Mouse (Mus musculus): ENCODE data around the gene Cst7.
"Not testable (repeated sequence)": the region's sequence is repeated elsewhere in the genome, so short reads cannot be mapped to it uniquely, and the experiment has no call there.

Gene Cst7

DNA sequence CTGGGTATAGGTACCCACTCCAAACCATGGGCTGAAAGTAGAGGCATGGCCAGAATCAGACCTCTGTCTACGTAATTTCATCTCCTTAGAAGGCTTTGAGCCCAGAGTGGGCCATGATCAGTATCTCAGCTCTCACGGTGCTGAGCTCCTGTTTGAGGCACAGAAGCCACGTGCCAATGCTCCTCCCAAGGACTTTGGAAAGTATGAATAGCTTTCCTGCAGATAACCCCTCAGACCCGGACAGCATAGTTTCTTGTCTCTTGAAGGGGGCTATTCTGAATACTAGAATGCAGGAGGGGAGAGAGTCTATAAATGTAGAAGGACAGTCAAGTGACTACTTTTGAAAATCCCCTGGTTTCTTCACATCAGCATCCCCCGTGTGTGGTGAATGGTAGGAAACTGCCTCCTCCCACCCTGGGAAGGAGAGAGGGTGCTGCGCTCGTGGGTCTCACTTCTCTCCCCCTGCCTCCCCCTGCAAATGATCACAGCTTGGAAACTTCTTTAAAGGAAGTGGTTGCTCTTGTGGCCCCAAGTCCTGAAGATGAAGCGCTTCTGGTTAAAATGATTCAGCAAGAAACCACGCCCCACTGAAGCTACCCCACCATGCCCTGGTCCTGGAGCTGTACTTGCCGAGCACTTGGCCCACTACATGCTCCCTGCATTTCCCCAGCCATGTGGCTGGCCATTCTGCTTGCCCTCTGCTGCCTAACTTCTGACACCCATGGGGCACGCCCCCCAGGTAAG is at the start of gene Cst7:
Gene Cst7, plus strand, starts transcription at position 569 of the 744 bp plus-strand sequence.
- in situ Hi-C loops (cut with MboI, MseI): loop anchor here (5.0 kb wide), 1 partner anchor 102 kb away; no protein-coding TSS in a partner anchor

DNA sequence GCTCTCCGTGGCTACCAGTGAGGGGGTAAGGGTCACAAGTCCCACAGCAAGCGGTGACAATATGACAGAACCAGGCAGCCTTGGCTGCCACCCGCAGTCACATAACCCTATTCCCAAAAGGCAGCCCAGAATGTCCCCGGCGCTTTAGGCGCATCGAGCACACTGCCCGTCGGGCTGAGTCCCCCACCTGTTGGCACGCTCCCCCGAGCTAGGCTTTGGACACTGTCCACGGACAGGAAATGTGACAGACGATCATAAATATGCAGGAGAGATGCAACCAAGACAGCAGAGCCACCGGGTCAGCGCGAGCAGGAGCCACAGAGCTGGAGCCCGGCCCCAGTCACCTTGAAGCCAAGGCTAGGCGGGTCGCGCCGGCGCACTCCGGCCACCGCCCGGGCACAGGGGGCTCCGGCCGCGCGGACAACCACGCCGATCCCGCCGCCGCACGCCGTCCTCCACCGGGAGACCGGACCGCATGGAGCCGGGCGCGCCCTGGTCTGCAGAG is 44.5 kb upstream of the Cst7 start:
- in situ Hi-C loops (cut with MboI, MseI): no loop called here

GRCm38 (mm10) chr2:150549576-150549975 is 20.6 kb upstream of the Cst7 start:
- in situ Hi-C loops (cut with MboI, MseI): not testable (repeated sequence)

DNA sequence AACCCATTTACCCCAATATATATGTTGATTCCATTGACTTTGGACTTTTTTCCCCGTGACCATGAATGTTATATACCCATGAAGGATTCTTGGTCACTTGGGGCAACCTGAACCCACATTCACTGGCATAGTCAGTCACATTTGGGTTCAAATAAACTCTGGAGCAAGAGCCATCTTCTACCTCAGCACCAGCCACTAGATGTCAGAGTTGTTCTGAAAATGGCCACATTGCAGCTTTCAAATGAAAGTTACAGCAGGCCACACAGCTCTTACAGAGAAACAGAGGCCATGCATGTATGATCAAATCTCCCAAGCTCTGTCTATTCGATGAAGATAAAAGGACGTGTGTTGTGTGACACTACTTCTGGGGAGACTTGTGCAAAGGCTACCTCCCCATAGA is 11.6 kb upstream of the Cst7 start:
- in situ Hi-C loops (cut with MboI, MseI): no loop called here

- in situ Hi-C loops (cut with MboI, MseI): loop anchor here (5.0 kb wide), 1 partner anchor 105 kb away; no protein-coding TSS in a partner anchor
Measured at GRCm38 (mm10) chr2:150567051-150567450, 3.2 kb upstream of the Cst7 start.

GRCm38 (mm10) chr2:150570761-150571160 is 546 bp downstream of the Cst7 start:
- in situ Hi-C loops (cut with MboI, MseI): no loop called here

GRCm38 (mm10) chr2:150572463-150572862 is 2.2 kb downstream of the Cst7 start:
- in situ Hi-C loops (cut with MboI, MseI): no loop called here

- in situ Hi-C loops (cut with MboI, MseI): no loop called here
Measured at GRCm38 (mm10) chr2:150576256-150576655, 6.0 kb downstream of the Cst7 start.

DNA sequence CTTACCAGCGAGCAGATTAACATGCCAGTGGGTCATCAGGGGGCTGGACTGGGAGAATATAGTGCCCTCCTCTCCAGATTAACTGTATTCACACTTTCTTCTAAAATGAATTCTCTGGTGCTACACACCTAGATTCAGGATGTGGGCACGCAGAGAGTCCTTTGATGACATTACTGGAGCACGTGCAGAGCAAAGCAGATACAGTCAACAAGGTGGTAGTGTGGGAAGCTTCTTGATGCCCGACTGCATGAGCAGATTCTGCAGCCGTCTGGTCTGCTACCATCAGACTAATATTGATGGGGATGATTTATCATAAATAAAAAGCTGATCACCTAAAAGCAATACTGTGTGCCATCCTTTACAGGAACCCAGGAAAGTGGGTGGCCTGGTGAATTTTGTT is 8.4 kb downstream of the Cst7 start:
- in situ Hi-C loops (cut with MboI, MseI): no loop called here

- in situ Hi-C loops (cut with MboI, MseI): no loop called here
Measured at GRCm38 (mm10) chr2:150579628-150580027, 9.4 kb downstream of the Cst7 start.

DNA sequence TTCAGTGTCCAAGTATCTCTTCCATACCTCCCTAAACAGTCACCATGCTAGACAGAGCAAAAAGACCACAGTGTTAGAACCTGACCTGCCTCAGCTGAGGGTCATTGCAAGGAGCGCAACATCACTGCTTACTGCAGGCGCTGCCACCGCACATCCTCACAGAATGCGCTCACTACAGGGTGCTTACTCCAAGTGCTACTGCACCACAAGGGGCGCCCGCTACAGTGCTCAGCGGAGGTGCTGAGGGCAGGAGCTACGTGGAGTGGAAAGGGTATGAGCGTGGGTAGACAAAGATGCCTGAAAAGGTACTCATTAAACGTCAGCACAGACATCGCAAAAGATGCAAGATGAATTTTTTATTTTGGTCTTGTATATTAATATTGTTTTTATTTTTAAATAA is 18.9 kb downstream of the Cst7 start:
- in situ Hi-C loops (cut with MboI, MseI): no loop called here

DNA sequence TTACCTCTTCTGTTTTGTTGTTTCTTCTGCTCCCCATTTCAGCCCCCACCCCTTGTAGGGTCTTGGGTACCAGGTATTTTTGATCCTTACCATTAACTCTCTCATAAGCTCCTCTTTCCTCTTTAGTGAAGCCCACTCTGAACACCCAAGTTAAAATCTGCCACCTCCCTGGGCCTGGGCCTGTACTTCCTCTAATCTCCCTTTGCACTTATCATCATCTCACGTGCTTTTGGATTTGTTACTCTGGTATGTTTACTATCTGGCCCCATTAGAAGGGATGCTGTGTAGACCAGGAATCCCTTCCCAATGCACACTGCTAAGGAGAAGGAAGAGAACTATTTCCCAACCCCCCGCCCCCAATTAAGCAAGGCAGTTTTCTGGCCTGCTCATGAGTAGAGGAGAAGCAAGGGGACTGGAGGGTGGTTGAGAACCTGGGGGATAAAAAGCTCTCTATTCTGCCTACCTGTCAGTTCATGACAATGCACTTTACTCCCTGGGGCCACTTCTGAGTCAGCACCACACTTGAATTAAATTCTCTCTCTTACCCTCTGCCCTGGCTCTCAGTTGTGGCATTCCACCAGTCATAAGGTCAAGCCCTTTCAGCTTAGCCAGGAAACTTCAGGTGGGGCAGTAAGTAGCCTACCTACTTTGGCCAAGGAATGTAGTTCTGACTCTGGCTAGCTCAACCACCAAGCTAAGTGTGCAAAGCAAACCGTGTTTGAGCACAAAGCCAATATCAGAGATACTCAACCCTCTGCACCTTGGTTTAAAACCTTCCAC is 25.4 kb downstream of the Cst7 start:
- in situ Hi-C loops (cut with MboI, MseI): no loop called here

GRCm38 (mm10) chr2:150600263-150600662 is 30.0 kb downstream of the Cst7 start:
- in situ Hi-C loops (cut with MboI, MseI): loop anchor here (5.0 kb wide), 1 partner anchor 152 kb away; no protein-coding TSS in a partner anchor

DNA sequence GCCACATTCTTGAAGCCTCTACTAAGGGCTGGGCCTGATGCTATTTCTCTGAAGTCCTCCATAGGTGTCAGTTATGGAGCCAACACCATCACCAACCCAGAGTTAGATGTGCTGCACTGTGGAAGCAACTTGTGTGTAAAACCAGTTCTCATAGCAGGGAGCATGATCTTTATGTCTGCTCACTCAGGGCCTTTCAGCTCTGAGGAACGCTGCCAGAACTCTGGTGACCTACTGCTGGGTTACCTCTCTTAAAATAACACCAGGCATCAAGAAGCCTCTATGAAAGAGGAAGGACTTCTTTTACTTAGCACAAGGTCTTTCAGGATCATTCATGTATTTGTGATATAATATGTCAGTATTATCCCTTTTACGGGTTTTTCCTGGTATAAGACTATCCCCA is 32.0 kb downstream of the Cst7 start:
- in situ Hi-C loops (cut with MboI, MseI): loop anchor here (5.0 kb wide), 1 partner anchor 150 kb away; no protein-coding TSS in a partner anchor

DNA sequence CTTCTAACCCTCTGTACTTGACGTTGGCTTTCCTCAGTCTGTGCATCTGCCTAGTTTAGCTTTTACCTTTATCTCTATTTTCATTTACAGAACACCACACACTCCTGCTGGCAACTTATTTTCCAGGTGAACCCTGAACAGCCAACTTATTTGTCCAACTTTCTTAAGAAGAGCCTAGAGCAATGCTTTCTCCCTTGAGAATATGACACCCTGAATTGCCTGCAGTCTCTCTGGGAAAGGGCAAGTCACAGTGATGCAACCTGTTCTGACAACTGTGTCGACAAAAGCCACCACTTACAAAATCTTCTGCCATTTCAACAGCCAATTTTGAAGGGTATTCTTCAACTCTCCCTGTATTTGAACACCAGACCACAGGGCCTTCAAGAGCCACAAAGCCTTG is 34.6 kb downstream of the Cst7 start:
- in situ Hi-C loops (cut with MboI, MseI): loop anchor here (5.0 kb wide), 1 partner anchor 147 kb away; no protein-coding TSS in a partner anchor

DNA sequence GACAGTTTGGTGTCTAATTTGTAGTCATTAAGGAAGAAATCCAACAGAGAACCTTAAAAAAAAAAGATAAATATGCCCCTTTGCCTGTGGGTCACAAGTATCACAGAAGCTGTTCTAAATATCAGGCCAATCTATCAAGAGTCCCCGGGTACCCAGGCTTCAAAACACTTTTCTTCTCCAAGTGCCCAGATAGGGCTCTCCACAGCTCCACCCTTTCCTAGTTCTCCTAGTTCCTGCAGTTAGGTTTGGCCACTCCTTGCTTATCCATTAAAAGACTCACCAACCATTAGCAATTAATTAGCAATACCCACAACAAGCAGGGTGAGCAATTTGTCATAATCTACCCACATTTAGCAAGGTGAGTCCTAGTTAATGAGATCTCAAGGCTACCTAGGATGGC is 36.9 kb downstream of the Cst7 start:
- in situ Hi-C loops (cut with MboI, MseI): no loop called here

- in situ Hi-C loops (cut with MboI, MseI): no loop called here
Measured at GRCm38 (mm10) chr2:150608087-150608799, 38.0 kb downstream of the Cst7 start, which contains the start of gene Apmap. Apmap (minus strand) TSS chr2:150608567.

GRCm38 (mm10) chr2:150608872-150609560 is 38.8 kb downstream of the Cst7 start:
- in situ Hi-C loops (cut with MboI, MseI): no loop called here

DNA sequence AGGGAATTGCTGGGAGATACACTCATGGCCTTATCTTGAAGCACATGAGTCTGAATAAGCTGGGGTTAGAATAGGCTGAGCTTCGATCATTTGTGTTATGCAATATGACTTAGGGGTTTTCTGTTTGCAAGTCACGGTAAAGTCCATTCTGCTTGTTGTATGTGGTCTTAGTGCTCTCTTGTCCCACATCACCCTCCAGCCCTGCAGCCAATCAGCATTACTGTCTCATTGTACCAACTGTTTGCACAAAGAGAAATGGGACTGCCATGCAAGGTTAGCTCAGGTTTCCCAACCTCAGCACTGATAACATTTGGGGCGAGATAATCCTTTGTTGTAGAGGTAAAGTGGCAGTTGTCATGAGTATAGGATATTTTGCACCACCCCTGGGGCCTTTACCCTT is 39.9 kb downstream of the Cst7 start:
- in situ Hi-C loops (cut with MboI, MseI): loop anchor here (5.0 kb wide), 1 partner anchor 62 kb away; no protein-coding TSS in a partner anchor

DNA sequence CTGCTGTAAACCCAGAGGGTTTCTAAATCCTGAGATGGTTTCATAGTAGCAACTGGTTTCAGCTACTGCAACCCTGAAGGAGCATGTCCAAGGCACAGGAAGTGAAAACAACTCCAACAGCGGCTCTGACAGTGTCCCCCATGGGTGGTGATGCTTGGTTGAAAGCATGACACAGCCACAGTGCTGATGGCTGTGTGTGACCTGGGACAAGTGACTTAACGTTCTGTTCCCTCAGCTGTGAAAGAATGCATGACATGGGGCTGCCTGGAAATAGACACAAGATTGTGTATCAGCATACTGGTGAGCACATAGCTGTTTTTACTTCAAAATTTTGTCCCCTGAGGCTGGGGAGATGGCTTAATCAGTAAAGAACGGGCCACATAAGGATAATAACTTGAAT is 51.5 kb downstream of the Cst7 start:
- in situ Hi-C loops (cut with MboI, MseI): no loop called here

- in situ Hi-C loops (cut with MboI, MseI): no loop called here
Measured at GRCm38 (mm10) chr2:150623957-150624356, 53.7 kb downstream of the Cst7 start.
